Comparison of ENCODE assay signal across 8 mouse cellular contexts in genomic region chr1:138571565-138572361, GRCm38 (mm10). TPM values are rescaled to one million over a fixed set of nuclear protein-coding genes. Genes with fewer than 3 reads are reported as not detected.
A peak's percentile ranks its signal among the peaks of the same experiment; 100 is the strongest.
DNase-seq lines count a peak whose midpoint lies in the region; ATAC-seq and TF ChIP-seq lines count a peak whose summit lies in the region.

No protein-coding gene starts in this region.

- DNase-seq in heart, adult 18-20 months: peak; percentile 57 to 64
- DNase-seq in heart, postnatal 25 days (ENCODE audit: low spot score): no peak
- peak; percentile 43 for DNase-seq in embryonic facial prominence, embryonic 14.5 days (ENCODE audit: low spot score)
- peak; percentile 69 for DNase-seq in hindbrain, embryonic 11.5 days (ENCODE audit: low spot score)
- DNase-seq in spleen, postnatal 36 days (ENCODE audit: low spot score in 2 of 2): no peak
- no peak for DNase-seq in liver, postnatal 0 days

- peak; percentile 77 for ATAC-seq in embryonic facial prominence, embryonic 14.5 days (ENCODE audit: low read depth)
- peak; percentile 88 for ATAC-seq in hindbrain, embryonic 11.5 days (ENCODE audit: low FRiP score)
- ATAC-seq in neural tube, embryonic 13.5 days (ENCODE audit: low read depth): peak; percentile 71
- no peak for ATAC-seq in liver, postnatal 0 days
- no peak for ATAC-seq in inflammation-experienced regulatory T-cells, adult 6 months

- H3K36me3 ChIP-seq in embryonic facial prominence, embryonic 14.5 days (ENCODE audit: control insufficient read depth, insufficient read depth, low read length): no peaks in the 10 kb centered on the region
- no peaks in the 10 kb centered on the region for H3K36me3 ChIP-seq in hindbrain, embryonic 11.5 days (ENCODE audit: control insufficient read depth, insufficient read depth, low read length)
- no peaks in the 10 kb centered on the region for H3K36me3 ChIP-seq in neural tube, embryonic 13.5 days
- H3K36me3 ChIP-seq in liver, postnatal 0 days (replicated peaks; ENCODE audit: insufficient read depth, low read length): no peaks in the 10 kb centered on the region

- TF ChIP-seq CTCF in liver, postnatal 0 days (IDR thresholded peaks at IDR 0.05; ENCODE audit: low read depth): no peak

- WGBS in embryonic facial prominence, embryonic 14.5 days: 44% methylated on average over 22 of the region's 22 CpGs
- WGBS in hindbrain, embryonic 11.5 days: 23% methylated on average over 22 of the region's 22 CpGs
- 28% methylated on average over 22 of the region's 22 CpGs for whole genome bisulfite sequencing in neural tube, embryonic 13.5 days
- WGBS in liver, postnatal 0 days (ENCODE audit: insufficient replicate concordance): 75% methylated on average over 22 of the region's 22 CpGs

- H3K27ac ChIP-seq in embryonic facial prominence, embryonic 14.5 days (replicated peaks; ENCODE audit: low read depth, low read length): no peak overlapping the region
- H3K27ac ChIP-seq in hindbrain, embryonic 11.5 days (ENCODE audit: low read depth, low read length): peak overlapping the region; percentile 61; the same call in 1 of the 2 replicates
- no peak overlapping the region for H3K27ac ChIP-seq in neural tube, embryonic 13.5 days (replicated peaks)
- H3K27ac ChIP-seq in liver, postnatal 0 days (ENCODE audit: low read depth): no peak overlapping the region

- H3K4me1 ChIP-seq in embryonic facial prominence, embryonic 14.5 days (ENCODE audit: control insufficient read depth, insufficient read depth, low read length): peaks cover 5% of the 10 kb centered on the region; the same call in 1 of the 2 replicates
- H3K4me1 ChIP-seq in hindbrain, embryonic 11.5 days (replicated peaks; ENCODE audit: control insufficient read depth, insufficient read depth, low read length): no peaks in the 10 kb centered on the region
- H3K4me1 ChIP-seq in neural tube, embryonic 13.5 days (replicated peaks): peaks cover 10% of the 10 kb centered on the region; the same call in 1 of the 2 replicates
- H3K4me1 ChIP-seq in liver, postnatal 0 days (ENCODE audit: insufficient read depth): peaks cover 12% of the 10 kb centered on the region

- no peak overlapping the region for H3K9ac ChIP-seq in embryonic facial prominence, embryonic 14.5 days (ENCODE audit: low read depth, low read length)
- H3K9ac ChIP-seq in hindbrain, embryonic 11.5 days (ENCODE audit: low read depth, low read length): peak overlapping the region; percentile 5; the same call in 1 of the 2 replicates
- H3K9ac ChIP-seq in neural tube, embryonic 13.5 days: no peak overlapping the region
- H3K9ac ChIP-seq in liver, postnatal 0 days (replicated peaks): no peak overlapping the region

- no peak for TF ChIP-seq EP300 in liver, postnatal 0 days (IDR thresholded peaks at IDR 0.05; ENCODE audit: low read depth)

- intact Hi-C loops in heart, postnatal 25 days (cut with DNase I): no loop called here

- no peaks in the 10 kb centered on the region for H3K9me3 ChIP-seq in embryonic facial prominence, embryonic 14.5 days (ENCODE audit: control insufficient read depth, low read length)
- no peaks in the 10 kb centered on the region for H3K9me3 ChIP-seq in hindbrain, embryonic 11.5 days (ENCODE audit: control insufficient read depth, low read length)
- H3K9me3 ChIP-seq in neural tube, embryonic 13.5 days: no peaks in the 10 kb centered on the region
- no peaks in the 10 kb centered on the region for H3K9me3 ChIP-seq in liver, postnatal 0 days (ENCODE audit: low read length)

- H3K4me2 ChIP-seq in embryonic facial prominence, embryonic 14.5 days (ENCODE audit: low read depth, low read length): peak overlapping the region; percentile 5; the same call in 1 of the 2 replicates
- H3K4me2 ChIP-seq in hindbrain, embryonic 11.5 days (replicated peaks; ENCODE audit: low read depth, low read length): 0 out of 2 replicates have a peak overlapping the region, but pooled peaks have one; percentile 1
- H3K4me2 ChIP-seq in neural tube, embryonic 13.5 days: peak overlapping the region; percentile 28
- no peak overlapping the region for H3K4me2 ChIP-seq in liver, postnatal 0 days (ENCODE audit: low read depth, low read length)

- H3K4me3 ChIP-seq in embryonic facial prominence, embryonic 14.5 days (ENCODE audit: low read depth, low read length): no peak overlapping the region
- no peak overlapping the region for H3K4me3 ChIP-seq in hindbrain, embryonic 11.5 days (ENCODE audit: low read depth, low read length)
- no peak overlapping the region for H3K4me3 ChIP-seq in neural tube, embryonic 13.5 days
- H3K4me3 ChIP-seq in liver, postnatal 0 days (ENCODE audit: low read depth, low read length): no peak overlapping the region

- no peaks in the 10 kb centered on the region for H3K27me3 ChIP-seq in embryonic facial prominence, embryonic 14.5 days (replicated peaks; ENCODE audit: control insufficient read depth, insufficient read depth, low read length)
- no peaks in the 10 kb centered on the region for H3K27me3 ChIP-seq in hindbrain, embryonic 11.5 days (ENCODE audit: control insufficient read depth, insufficient read depth, low read length)
- no peaks in the 10 kb centered on the region for H3K27me3 ChIP-seq in neural tube, embryonic 13.5 days
- no peaks in the 10 kb centered on the region for H3K27me3 ChIP-seq in liver, postnatal 0 days (ENCODE audit: insufficient read depth, low read length)

RNA-seq across cellular contexts. Expression of gene Nek7, which starts 48.2 kb away (rescaled TPM):
- 10 to 100 TPM; 76.8 to 80.9 TPM for total RNA-seq in heart, adult 18-20 months (2021)
- total RNA-seq in heart, postnatal 25 days (2021): 10 to 100 TPM; 67.3 to 71.1 TPM
- polyA plus RNA-seq in embryonic facial prominence, embryonic 14.5 days (2014; fragmentation: Nextera tagmentation; extraction: Ambion mirVana): 38.4 and 40.0 TPM in 2 replicates
- polyA plus RNA-seq in hindbrain, embryonic 11.5 days (2014; fragmentation: Nextera tagmentation; extraction: Ambion mirVana): 26.1 and 27.7 TPM in 2 replicates
- 13.8 and 14.5 TPM in 2 replicates for polyA plus RNA-seq in neural tube, embryonic 13.5 days (2015; fragmentation: Nextera tagmentation; extraction: Ambion mirVana)
- 19.3 and 22.2 TPM in 2 replicates for polyA plus RNA-seq in liver, postnatal 0 days (2015; fragmentation: Nextera tagmentation; extraction: Ambion mirVana)
- 10 to 100 TPM; 64.9 to 79.7 (median 77.6) TPM for polyA plus RNA-seq in inflammation-experienced regulatory T-cells, adult 6 months (2017; shearing (Covaris generic))

Comparison
In these comparisons a context has a peak if more than half of its experiments do, and no peak if none do; other contexts are left out.
1. DNase-seq: peak in heart, adult 18-20 months (2 of 2), embryonic facial prominence, embryonic 14.5 days (single experiment) and hindbrain, embryonic 11.5 days (single experiment); none in heart, postnatal 25 days (single experiment), spleen, postnatal 36 days (0 of 2) and liver, postnatal 0 days (single experiment).
2. ATAC-seq: peak in embryonic facial prominence, embryonic 14.5 days (single experiment), hindbrain, embryonic 11.5 days (single experiment) and neural tube, embryonic 13.5 days (single experiment); none in liver, postnatal 0 days (single experiment) and inflammation-experienced regulatory T-cells, adult 6 months (single experiment).